Mouse (Mus musculus) erythroblast, embryonic 14.5 days (primary cell): ENCODE results near the gene Frmd4a.

ENCODE experiments used
- GATA1 ChIP-seq: IDR thresholded peaks from 2 replicates; pipeline ENCODE4 v1.6.1; 2012; ENCODE audit warnings: low read length, inconsistent platforms, mixed read lengths
- TAL1 ChIP-seq: IDR thresholded peaks from 3 replicates; pipeline ENCODE4 v1.6.1; 2012; ENCODE audit warnings: low read length, inconsistent platforms, mixed read lengths

- TF ChIP-seq TAL1 (no peak), GATA1 (no peak)
Observed at GRCm38 (mm10) chr2:4267377-4267776, 249.9 kb downstream of the Frmd4a start.
